Mouse (Mus musculus): ENCODE results near the gene Rbm7. TPM values are rescaled to one million over a fixed set of nuclear protein-coding genes. Genes with fewer than 3 reads are reported as not detected.
A peak's percentile ranks its signal among the peaks of the same experiment; 100 is the strongest.
"Not testable (repeated sequence)": the region's sequence is repeated elsewhere in the genome, so short reads cannot be mapped to it uniquely, and the experiment has no call there.

The Rbm7 gene
- 119 and 123 TPM in 2 replicates for polyA plus RNA-seq (2016; fragmentation: Nextera tagmentation; extraction: Ambion mirVana)

DNA sequence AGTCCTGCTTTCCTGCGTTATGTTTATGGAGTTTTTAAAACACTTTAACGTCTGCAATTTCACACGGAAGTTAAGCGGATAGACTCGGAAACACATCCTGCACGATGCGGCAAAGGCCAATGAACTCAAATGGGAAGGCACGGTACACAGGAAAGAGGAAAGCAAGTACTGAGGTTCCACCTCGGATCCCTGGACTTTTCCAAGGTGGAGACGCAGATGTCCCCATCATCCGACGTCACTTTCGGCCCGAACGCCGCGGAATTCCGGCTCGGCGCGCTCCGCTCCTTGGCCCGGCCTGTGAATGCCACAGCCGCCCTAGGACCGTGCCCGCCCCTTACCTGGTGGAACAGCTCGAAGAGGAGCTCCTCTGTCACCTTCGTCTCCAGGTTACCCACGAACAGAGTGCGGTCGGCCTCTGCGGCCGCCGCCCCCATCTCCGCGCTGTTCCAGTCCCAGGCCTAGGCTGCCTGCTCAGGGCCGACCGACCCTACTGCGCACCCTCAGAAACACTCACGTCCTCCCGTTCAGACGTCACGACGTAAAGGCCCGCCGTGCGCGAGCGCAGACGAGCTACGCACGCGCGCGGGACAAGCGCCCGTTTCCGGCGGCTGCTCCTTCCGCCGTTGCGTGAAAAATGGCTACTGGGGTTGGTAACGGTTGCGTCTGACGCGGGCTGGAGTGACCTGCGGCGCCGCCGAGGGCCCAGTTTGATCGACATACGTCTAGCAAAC lies at the start of gene Rbm7, which contains the start of gene Gm5617:
Rbm7 (minus strand) TSS at position 483 of the 731 bp plus-strand sequence.
Gm5617 (plus strand) TSS at position 626 of the 731 bp plus-strand sequence.
- no peaks in the 10 kb centered on the region for H3K9me3 ChIP-seq (replicated peaks)
- H3K27ac ChIP-seq, result peak within 1 kb of the TSS; percentile 96
- H3K36me3 ChIP-seq, result peaks cover 40% of the 10 kb centered on the region
- H3K27me3 ChIP-seq (ENCODE audit: low read depth, poor library complexity, severe bottlenecking), result no peaks in the 10 kb centered on the region; the same call in 1 of the 2 replicates
- DNase-seq (ENCODE audit: low spot score), result peak; percentile 96
- peaks cover 17% of the 10 kb centered on the region for H3K4me1 ChIP-seq
- under 1% methylated on average over 72 of the region's 72 CpGs for WGBS
- peak within 1 kb of the TSS; percentile 90 for H3K4me3 ChIP-seq

- peak overlapping the region; percentile 42 for H3K4me3 ChIP-seq
- H3K27me3 ChIP-seq (ENCODE audit: low read depth, poor library complexity, severe bottlenecking), result 0 out of 2 replicates have a peak, but pooled peaks cover 6% of the 10 kb centered on the region
- peak; percentile 67 for DNase-seq (ENCODE audit: low spot score)
- H3K36me3 ChIP-seq, result no peaks in the 10 kb centered on the region
- WGBS, result 10% methylated on average over 12 of the region's 12 CpGs
- H3K9me3 ChIP-seq (replicated peaks), result no peaks in the 10 kb centered on the region; the same call in 1 of the 2 replicates
- H3K4me1 ChIP-seq, result peaks cover 23% of the 10 kb centered on the region
- H3K27ac ChIP-seq, result peak overlapping the region; percentile 76
Measured at GRCm38 (mm10) chr9:48538688-48539087, 43.6 kb upstream of the Rbm7 start.

GRCm38 (mm10) chr9:48538044-48538645 lies 43.0 kb upstream of the Rbm7 start:
- peak; percentile 45 for DNase-seq (ENCODE audit: low spot score)
- H3K4me1 ChIP-seq, result peaks cover 23% of the 10 kb centered on the region
- no peaks in the 10 kb centered on the region; the same call in 1 of the 2 replicates for H3K9me3 ChIP-seq (replicated peaks)
- WGBS, result 1% methylated on average over 17 of the region's 17 CpGs
- 0 out of 2 replicates have a peak, but pooled peaks cover 6% of the 10 kb centered on the region for H3K27me3 ChIP-seq (ENCODE audit: low read depth, poor library complexity, severe bottlenecking)
- peak overlapping the region; percentile 76 for H3K27ac ChIP-seq
- H3K4me3 ChIP-seq, result peak overlapping the region; percentile 42
- H3K36me3 ChIP-seq, result no peaks in the 10 kb centered on the region

- peak overlapping the region; percentile 76; the same call in 1 of the 2 replicates for H3K27ac ChIP-seq
- not testable (repeated sequence) for H3K9me3 ChIP-seq (replicated peaks)
Measured at GRCm38 (mm10) chr9:48537616-48538015, 42.5 kb upstream of the Rbm7 start.

DNA sequence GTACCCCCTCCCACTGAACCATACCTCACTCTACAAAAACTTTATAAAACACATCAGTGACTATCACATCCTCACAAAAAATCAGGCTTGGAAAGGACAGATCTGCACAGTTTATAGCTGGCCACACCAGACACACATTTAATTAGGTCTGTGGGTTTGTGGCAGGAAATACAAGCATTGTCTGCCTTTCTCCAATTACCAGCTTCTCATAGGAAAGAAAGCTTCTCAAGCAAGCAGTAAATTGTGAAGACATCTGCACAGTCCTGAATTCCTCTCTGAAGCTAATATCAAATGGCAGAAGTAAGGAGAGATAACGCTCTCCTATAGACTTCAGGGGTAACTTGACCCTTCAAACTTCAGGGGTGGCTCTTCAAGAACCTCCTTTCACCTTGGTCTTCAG lies 41.3 kb upstream of the Rbm7 start:
- no peaks in the 10 kb centered on the region; the same call in 1 of the 2 replicates for H3K9me3 ChIP-seq (replicated peaks)
- WGBS, result 60% methylated on average over 1 of the region's 1 CpGs
- 0 out of 2 replicates have a peak, but pooled peaks cover 6% of the 10 kb centered on the region for H3K27me3 ChIP-seq (ENCODE audit: low read depth, poor library complexity, severe bottlenecking)
- H3K4me1 ChIP-seq, result peaks cover 23% of the 10 kb centered on the region
- no peak for DNase-seq (ENCODE audit: low spot score)
- no peak overlapping the region for H3K4me3 ChIP-seq
- H3K27ac ChIP-seq, result no peak overlapping the region
- H3K36me3 ChIP-seq, result no peaks in the 10 kb centered on the region

More at GRCm38 (mm10) chr9:48537616-48538015, 42.5 kb upstream of the Rbm7 start:
- peaks cover 23% of the 10 kb centered on the region for H3K4me1 ChIP-seq
- WGBS, result 32% methylated on average over 1 of the region's 1 CpGs
- not testable (repeated sequence) for DNase-seq (ENCODE audit: low spot score); H3K27me3 ChIP-seq (ENCODE audit: low read depth, poor library complexity, severe bottlenecking); H3K36me3 ChIP-seq; H3K4me3 ChIP-seq

DNA sequence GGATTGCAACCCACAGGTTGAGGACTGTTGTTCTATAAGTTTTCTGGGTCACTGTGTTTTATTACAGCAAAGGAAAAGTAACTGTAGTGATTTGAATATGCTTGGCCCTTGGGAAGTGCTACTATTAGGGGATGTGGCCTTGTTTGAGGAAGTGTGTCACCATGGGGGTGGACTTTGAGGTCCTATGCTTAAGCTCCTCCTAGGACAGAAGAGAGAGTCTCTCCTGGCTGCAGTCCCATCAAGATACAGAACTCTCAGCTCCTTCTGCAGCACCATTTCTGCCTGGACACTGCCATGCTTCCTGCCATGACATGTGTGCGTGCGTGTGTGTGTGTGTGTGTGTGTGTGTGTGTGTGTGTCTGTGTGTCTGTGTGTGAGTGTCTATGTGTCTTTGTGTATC lies 37.6 kb upstream of the Rbm7 start:
- 92% methylated on average over 2 of the region's 2 CpGs for WGBS
- no peaks in the 10 kb centered on the region for H3K27me3 ChIP-seq (ENCODE audit: low read depth, poor library complexity, severe bottlenecking)
- peaks cover 10% of the 10 kb centered on the region for H3K4me1 ChIP-seq
- H3K9me3 ChIP-seq (replicated peaks), result no peaks in the 10 kb centered on the region
- H3K4me3 ChIP-seq, result no peak overlapping the region
- DNase-seq (ENCODE audit: low spot score), result no peak
- no peak overlapping the region for H3K27ac ChIP-seq
- no peaks in the 10 kb centered on the region for H3K36me3 ChIP-seq

GRCm38 (mm10) chr9:48532203-48532602 lies 37.1 kb upstream of the Rbm7 start:
- Histone ChIP-seq H3K27me3 (ENCODE audit: low read depth, poor library complexity, severe bottlenecking) (no peaks in the 10 kb centered on the region), H3K9me3 (replicated peaks) (no peaks in the 10 kb centered on the region), H3K36me3 (no peaks in the 10 kb centered on the region), H3K4me1 (peaks cover 10% of the 10 kb centered on the region), H3K27ac (no peak overlapping the region), H3K4me3 (no peak overlapping the region)
- WGBS, result 75% methylated on average over 3 of the region's 3 CpGs
- no peak for DNase-seq (ENCODE audit: low spot score)

DNA sequence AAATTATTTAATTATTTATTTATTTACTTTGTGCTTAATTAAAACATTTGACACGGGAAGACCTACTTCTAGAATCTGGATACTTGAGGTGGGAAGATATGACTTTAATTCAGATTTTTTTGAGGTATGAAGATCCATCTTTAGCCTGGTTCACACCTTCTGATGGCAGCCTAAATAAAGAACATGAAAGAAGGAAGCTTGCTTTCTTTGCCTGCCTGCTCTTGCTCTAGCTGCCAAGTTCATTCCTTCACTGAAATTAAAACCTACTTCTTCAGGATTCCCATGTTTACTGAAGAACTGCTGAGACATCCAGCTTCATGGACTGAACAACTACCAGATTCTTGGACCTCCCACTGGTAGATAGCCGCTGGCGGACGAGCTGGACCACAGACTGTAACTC lies 36.2 kb upstream of the Rbm7 start:
- no peak for DNase-seq (ENCODE audit: low spot score)
- Histone ChIP-seq H3K36me3 (no peaks in the 10 kb centered on the region), H3K4me3 (no peak overlapping the region), H3K27ac (no peak overlapping the region), H3K27me3 (ENCODE audit: low read depth, poor library complexity, severe bottlenecking) (no peaks in the 10 kb centered on the region), H3K4me1 (peaks cover 4% of the 10 kb centered on the region), H3K9me3 (replicated peaks) (no peaks in the 10 kb centered on the region)
- 89% methylated on average over 4 of the region's 4 CpGs for WGBS

DNA sequence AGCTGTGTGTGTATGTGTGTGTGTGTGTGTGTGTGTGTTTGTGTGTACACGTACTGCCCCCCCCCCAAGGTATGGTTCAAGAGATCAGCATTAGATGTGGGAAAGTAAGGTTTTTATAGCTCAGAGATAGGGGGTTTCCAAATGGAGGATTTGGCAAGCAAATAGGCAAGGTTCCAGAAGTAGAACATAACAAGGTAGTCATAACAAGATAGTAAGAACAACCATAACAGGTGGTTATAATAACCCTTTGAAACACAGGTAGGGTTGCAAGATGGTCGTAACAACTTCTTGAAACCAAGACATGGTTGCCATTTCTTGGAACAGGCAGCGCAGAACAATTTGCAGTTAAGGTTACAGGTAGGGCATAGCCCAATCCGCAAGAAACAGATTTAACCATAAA lies 31.4 kb upstream of the Rbm7 start:
- Histone ChIP-seq H3K27ac (no peak overlapping the region), H3K27me3 (ENCODE audit: low read depth, poor library complexity, severe bottlenecking) (no peaks in the 10 kb centered on the region), H3K4me3 (no peak overlapping the region), H3K9me3 (replicated peaks) (no peaks in the 10 kb centered on the region), H3K4me1 (no peaks in the 10 kb centered on the region), H3K36me3 (no peaks in the 10 kb centered on the region)
- DNase-seq (ENCODE audit: low spot score), result no peak
- WGBS, result 91% methylated on average over 4 of the region's 4 CpGs

DNA sequence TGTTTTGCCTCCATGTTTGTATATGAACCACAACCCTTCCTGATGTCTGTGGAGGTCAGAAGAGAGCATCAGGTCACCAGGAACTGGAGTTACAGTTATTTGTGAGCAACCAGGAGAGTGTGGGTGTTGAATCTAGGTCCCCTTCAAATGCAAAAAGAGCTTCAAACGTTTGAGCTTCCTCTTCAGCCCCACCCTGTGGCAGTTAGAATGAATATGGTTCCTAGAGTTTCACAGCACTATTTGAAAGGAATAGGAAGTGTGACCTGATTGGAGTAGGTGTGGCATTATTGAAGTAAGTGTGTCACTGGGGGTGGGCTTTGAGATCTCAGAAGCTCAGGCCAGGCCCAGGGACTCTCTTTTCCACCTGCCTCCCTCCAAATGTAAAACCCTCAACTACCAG lies 30.5 kb upstream of the Rbm7 start:
- WGBS, result 7% methylated on average over 1 of the region's 1 CpGs
- no peak for DNase-seq (ENCODE audit: low spot score)
- no peak overlapping the region for H3K4me3 ChIP-seq

DNA sequence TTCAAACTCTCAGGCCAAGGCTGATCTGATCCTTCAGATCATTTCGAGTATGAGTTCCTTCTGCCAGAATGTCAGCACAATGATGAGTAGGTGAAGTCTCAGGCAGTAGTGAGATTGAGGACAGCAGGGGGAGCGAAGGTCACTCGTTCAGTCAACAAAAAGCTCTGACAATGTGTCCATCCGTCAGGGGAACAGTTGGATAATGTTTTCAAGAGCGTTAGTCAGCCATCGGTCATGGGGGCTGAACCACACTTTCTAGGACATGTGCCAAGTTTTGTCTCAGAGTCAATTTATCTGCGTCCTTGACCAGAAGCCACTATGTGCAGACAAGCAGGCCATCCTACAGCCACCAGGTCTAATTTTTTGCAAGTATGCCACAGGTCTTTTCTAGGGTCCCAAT lies 25.3 kb upstream of the Rbm7 start:
- 60% methylated on average over 3 of the region's 7 CpGs for WGBS
- not testable (repeated sequence) for H3K4me3 ChIP-seq; DNase-seq (ENCODE audit: low spot score); H3K9me3 ChIP-seq (replicated peaks); H3K27me3 ChIP-seq (ENCODE audit: low read depth, poor library complexity, severe bottlenecking); H3K27ac ChIP-seq; H3K36me3 ChIP-seq
- peaks cover 13% of the 10 kb centered on the region for H3K4me1 ChIP-seq

More for the DNA sequence above, 30.5 kb upstream of the Rbm7 start:
- no peak overlapping the region for H3K27ac ChIP-seq
- H3K27me3 ChIP-seq (ENCODE audit: low read depth, poor library complexity, severe bottlenecking), result no peaks in the 10 kb centered on the region
- no peaks in the 10 kb centered on the region for H3K36me3 ChIP-seq
- H3K4me1 ChIP-seq, result no peaks in the 10 kb centered on the region
- H3K9me3 ChIP-seq (replicated peaks), result no peaks in the 10 kb centered on the region

GRCm38 (mm10) chr9:48517372-48518130 lies 22.5 kb upstream of the Rbm7 start:
- H3K4me3 ChIP-seq, result no peak overlapping the region
- 70% methylated on average over 19 of the region's 19 CpGs for WGBS
- H3K27me3 ChIP-seq (ENCODE audit: low read depth, poor library complexity, severe bottlenecking), result no peaks in the 10 kb centered on the region
- peaks cover 13% of the 10 kb centered on the region for H3K4me1 ChIP-seq
- H3K27ac ChIP-seq, result no peak overlapping the region; the same call in 1 of the 2 replicates
- H3K9me3 ChIP-seq (replicated peaks), result no peaks in the 10 kb centered on the region
- DNase-seq (ENCODE audit: low spot score), result no peak
- no peaks in the 10 kb centered on the region for H3K36me3 ChIP-seq
